Mouse (Mus musculus) bone marrow, adult 2 months (tissue): ENCODE results near the gene Rab19.

Experiments
- CTCF ChIP-seq: fragments of 200-500 bp; IDR thresholded peaks from 2 replicates; pipeline ENCODE4 v1.5.1; 2011; ENCODE audit warnings: low read length, control low read depth; ENCODE audit not compliant: control insufficient read depth, insufficient read depth
- POLR2A ChIP-seq: fragments of 200-500 bp; IDR thresholded peaks from 2 replicates; pipeline ENCODE4 v1.6.1; 2011; ENCODE audit warnings: low read depth, mild to moderate bottlenecking, control low read depth, low read length, borderline replicate concordance; ENCODE audit not compliant: control insufficient read depth

DNA sequence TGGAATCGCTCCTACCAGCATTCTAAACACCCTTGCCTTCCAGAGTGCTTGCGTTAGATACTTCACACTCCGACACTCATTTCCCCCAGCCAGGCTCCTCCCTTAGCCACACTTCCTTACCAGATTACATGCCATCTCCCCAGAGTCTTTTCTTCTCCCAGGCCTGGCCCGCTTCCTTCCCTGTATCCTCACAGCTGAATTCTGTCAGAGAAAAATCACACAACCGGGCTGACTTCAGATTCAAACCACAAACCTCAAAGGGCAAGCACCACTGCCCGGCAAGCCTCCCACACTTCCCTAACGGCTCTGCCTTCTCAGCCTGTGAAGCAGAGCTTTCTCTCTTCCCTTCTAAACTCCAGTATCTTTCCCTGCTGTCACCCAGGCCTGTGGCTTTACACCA lies 8.2 kb upstream of the Rab19 start:
- no peak for TF ChIP-seq POLR2A
- TF ChIP-seq CTCF: no peak
